Mouse (Mus musculus) layer of hippocampus, adult 9-11 months (tissue): ENCODE data around the gene Rhod.
"Not testable (repeated sequence)": the region's sequence is repeated elsewhere in the genome, so short reads cannot be mapped to it uniquely, and the experiment has no call there.

Source experiments
- DNase-seq: peaks from one replicate; pipeline ENCODE4 v3.0.0; 2022

Rhod gene

GRCm38 (mm10) chr19:4398959-4399358 is 40.3 kb downstream of the Rhod start:
- no peak for DNase-seq

GRCm38 (mm10) chr19:4398630-4398948 is 40.6 kb downstream of the Rhod start:
- DNase-seq = no peak

- DNase-seq = peak; percentile 45
Observed at GRCm38 (mm10) chr19:4397798-4398629, 41.2 kb downstream of the Rhod start, which contains the start of gene Kdm2a. Gene Kdm2a (minus strand): TSS chr19:4398285.

GRCm38 (mm10) chr19:4396998-4397797 is 42.0 kb downstream of the Rhod start:
- DNase-seq = peak; percentile 97

GRCm38 (mm10) chr19:4396081-4396997 is 42.9 kb downstream of the Rhod start:
- peak; percentile 23 for DNase-seq

- DNase-seq = no peak
Observed at GRCm38 (mm10) chr19:4387276-4387675, 52.0 kb downstream of the Rhod start.

- DNase-seq = no peak
Observed at GRCm38 (mm10) chr19:4385026-4385425, 54.2 kb downstream of the Rhod start.

- DNase-seq = no peak
Observed at GRCm38 (mm10) chr19:4384322-4384721, 54.9 kb downstream of the Rhod start.

GRCm38 (mm10) chr19:4383306-4383705 is 55.9 kb downstream of the Rhod start:
- DNase-seq = no peak

- not testable (repeated sequence) for DNase-seq
Observed at GRCm38 (mm10) chr19:4382303-4382702, 56.9 kb downstream of the Rhod start.
